Mouse (Mus musculus): ENCODE results near the gene Csnk1g1. TPM values are rescaled to one million over a fixed set of nuclear protein-coding genes. Genes with fewer than 3 reads are reported as not detected.

Gene Csnk1g1
- polyA plus RNA-seq (2014; fragmentation: Nextera tagmentation; extraction: Ambion mirVana) = 15.9 and 18.6 TPM in 2 replicates

DNA sequence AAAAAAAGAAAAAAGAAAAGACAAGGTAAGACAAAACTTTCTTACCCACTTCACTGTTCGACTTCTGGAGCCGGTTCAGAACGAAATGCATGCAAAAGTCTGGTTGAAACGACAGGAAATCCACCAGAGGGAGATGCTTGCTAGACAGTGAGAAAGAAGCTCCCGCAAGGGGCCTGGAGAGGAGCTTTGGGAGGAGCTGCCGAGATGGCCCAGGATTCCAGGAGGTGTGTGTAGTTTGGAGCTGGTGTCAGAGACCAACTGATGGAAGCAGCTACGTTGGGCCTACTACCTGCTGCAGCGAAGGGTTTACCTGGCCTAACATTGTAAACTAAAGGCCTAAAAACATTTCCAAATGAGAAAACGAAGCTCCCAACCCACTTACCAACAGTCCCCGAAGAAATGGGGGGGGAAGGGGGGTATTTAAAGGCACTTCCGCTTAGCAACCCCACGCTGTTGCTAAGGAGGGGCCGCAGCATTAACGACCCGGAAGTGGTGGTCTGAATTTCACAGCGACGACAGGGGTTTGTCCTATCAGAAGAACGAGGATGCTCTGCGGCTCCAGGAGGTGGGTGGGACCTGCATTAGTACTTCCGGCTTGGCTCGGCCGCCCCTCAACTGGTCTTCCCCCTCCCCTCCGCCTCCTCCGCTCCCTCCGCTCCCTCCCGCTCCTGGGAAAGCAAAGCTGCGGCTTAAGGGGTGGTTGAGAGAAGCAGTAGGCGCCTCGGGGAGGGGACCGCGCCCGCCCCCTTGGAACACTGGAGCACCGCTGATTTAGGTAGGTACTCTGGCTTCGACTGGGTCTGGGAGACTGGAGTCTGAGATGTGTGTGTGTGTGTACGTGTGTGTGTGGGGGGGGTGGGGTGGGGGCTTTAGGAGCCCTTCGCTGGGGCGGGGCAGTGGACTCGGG, at the start of gene Csnk1g1, which contains the start of gene Trip4:
TSS of gene Csnk1g1 (plus strand) at position 531 of the 907 bp plus-strand sequence.
TSS of gene Trip4 (minus strand) at position 401 of the 907 bp plus-strand sequence.
- ATAC-seq (ENCODE audit: insufficient number of reproducible peaks, low FRiP score, low TSS enrichment, low read depth) = peak; percentile 99
- peak within 1 kb of the TSS; percentile 78 for H3K4me3 ChIP-seq (ENCODE audit: low read depth, low read length)
- DNase-seq (ENCODE audit: low spot score) = peak; percentile 95
- peaks cover 4% of the 10 kb centered on the region; the same call in 1 of the 2 replicates for H3K36me3 ChIP-seq (ENCODE audit: control insufficient read depth, insufficient read depth, low read length)
- H3K9me3 ChIP-seq (ENCODE audit: control insufficient read depth, low read length) = no peaks in the 10 kb centered on the region
- H3K9ac ChIP-seq (ENCODE audit: low read length) = peak within 1 kb of the TSS; percentile 76
- no peaks in the 10 kb centered on the region for H3K27me3 ChIP-seq (ENCODE audit: control insufficient read depth, insufficient read depth, low read length)
- H3K4me1 ChIP-seq (ENCODE audit: control insufficient read depth, insufficient read depth, low read length) = no peaks in the 10 kb centered on the region
- peak within 1 kb of the TSS; percentile 83 for H3K4me2 ChIP-seq (ENCODE audit: low read depth, severe bottlenecking)
- WGBS = 2% methylated on average over 38 of the region's 38 CpGs
- H3K27ac ChIP-seq (replicated peaks; ENCODE audit: low read depth, low read length) = peak within 1 kb of the TSS; percentile 83

DNA sequence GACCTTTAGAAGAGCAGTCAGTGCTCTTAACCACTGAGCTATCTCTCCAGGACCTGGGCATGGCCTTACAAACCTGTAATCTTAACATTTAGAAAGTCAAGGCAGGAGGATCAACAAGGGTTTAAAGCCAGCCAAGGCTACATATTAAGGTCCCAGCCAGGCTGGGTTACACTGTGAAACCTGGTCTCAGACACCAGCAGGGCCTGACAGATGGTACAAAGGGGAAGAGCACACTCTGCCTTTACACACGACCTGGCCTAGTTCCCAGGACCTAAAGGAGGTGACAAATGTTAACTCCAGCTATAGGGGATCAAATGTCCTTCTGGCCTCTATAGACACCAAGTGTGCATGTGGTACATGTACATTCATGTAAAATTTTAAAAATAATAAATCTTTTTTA, 49.1 kb upstream of the Csnk1g1 start:
- Histone ChIP-seq H3K4me1 (ENCODE audit: control insufficient read depth, insufficient read depth, low read length) (no peaks in the 10 kb centered on the region), H3K9ac (ENCODE audit: low read length) (no peak overlapping the region), H3K27ac (replicated peaks; ENCODE audit: low read depth, low read length) (no peak overlapping the region), H3K27me3 (ENCODE audit: control insufficient read depth, insufficient read depth, low read length) (no peaks in the 10 kb centered on the region), H3K9me3 (ENCODE audit: control insufficient read depth, low read length) (no peaks in the 10 kb centered on the region), H3K4me3 (ENCODE audit: low read depth, low read length) (no peak overlapping the region), H3K36me3 (ENCODE audit: control insufficient read depth, insufficient read depth, low read length) (peaks cover 4% of the 10 kb centered on the region), H3K4me2 (ENCODE audit: low read depth, severe bottlenecking) (no peak overlapping the region)
- no peak for DNase-seq (ENCODE audit: low spot score)
- ATAC-seq (ENCODE audit: insufficient number of reproducible peaks, low FRiP score, low TSS enrichment, low read depth) = no peak
- WGBS = 44% methylated on average over 1 of the region's 1 CpGs

DNA sequence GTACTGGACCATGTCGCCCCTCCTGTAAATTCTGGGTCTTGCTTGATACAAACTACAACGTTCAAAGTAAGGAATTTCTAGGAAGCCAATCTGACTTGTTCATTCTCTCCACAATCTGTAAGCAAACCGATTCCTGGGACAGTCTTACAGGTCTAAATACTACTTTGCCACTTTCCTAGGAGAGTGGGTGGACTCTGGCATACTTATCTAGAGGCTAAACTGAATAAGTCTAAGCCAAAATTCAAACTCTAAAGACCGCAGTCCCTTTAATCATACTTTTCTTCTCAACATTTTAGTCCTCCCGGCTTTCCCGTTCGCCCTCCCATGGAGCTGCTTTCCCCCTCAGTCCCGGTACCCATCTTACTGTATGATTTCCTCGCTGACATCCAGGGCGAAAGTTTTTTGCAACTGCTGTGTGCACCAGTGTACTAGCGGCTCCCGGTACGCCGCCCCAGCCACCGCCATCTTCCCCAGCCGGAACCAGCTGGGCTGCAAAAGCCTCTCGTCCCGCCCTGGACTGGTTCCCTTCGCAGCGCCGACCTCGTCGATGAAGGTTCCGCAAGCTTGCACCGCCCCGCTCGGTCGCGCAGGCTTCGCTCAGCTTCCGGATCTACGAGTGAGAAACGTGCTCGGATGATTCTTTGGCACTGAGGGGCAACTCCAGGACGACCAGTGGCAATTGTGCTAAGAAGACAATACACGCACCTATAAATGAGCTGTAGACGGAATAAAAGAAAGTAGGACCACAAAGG, 24.0 kb upstream of the Csnk1g1 start:
- Histone ChIP-seq H3K36me3 (ENCODE audit: control insufficient read depth, insufficient read depth, low read length) (no peaks in the 10 kb centered on the region), H3K4me2 (ENCODE audit: low read depth, severe bottlenecking) (peak overlapping the region; percentile 60), H3K4me3 (ENCODE audit: low read depth, low read length) (peak overlapping the region; percentile 73), H3K9me3 (ENCODE audit: control insufficient read depth, low read length) (no peaks in the 10 kb centered on the region), H3K27me3 (ENCODE audit: control insufficient read depth, insufficient read depth, low read length) (no peaks in the 10 kb centered on the region), H3K27ac (replicated peaks; ENCODE audit: low read depth, low read length) (peak overlapping the region; percentile 38), H3K4me1 (ENCODE audit: control insufficient read depth, insufficient read depth, low read length) (no peaks in the 10 kb centered on the region), H3K9ac (ENCODE audit: low read length) (peak overlapping the region; percentile 72)
- WGBS = under 1% methylated on average over 37 of the region's 37 CpGs
- DNase-seq (ENCODE audit: low spot score) = peak; percentile 90
- peak; percentile 90 for ATAC-seq (ENCODE audit: insufficient number of reproducible peaks, low FRiP score, low TSS enrichment, low read depth)

DNA sequence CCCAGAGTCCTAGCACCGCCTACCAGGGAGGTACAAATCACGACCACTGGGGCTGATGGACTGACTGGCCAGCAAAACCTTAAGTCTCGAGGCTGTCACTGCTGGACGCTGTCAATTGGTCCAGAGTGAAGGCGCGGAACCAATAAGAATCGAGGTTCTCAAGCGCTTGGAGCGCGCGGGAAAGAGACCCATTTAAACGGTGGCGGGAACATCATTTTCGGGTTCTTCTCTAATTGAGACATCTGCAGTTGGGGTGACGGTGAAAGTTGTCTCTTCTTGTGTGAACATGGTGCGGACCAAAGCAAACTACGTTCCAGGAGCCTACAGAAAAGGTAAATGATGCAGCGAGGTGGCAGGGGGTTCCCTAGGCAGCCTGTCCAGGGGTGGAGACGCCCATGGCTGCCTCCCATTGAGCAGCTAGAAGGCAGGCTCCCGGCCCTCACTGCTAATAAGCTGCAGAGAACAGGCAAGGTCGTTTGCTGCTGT, 18.5 kb upstream of the Csnk1g1 start, which contains the start of gene Pclaf:
TSS of gene Pclaf (plus strand) at position 95 of the 486 bp plus-strand sequence.
- Histone ChIP-seq H3K36me3 (ENCODE audit: control insufficient read depth, insufficient read depth, low read length) (peaks cover 12% of the 10 kb centered on the region; the same call in 1 of the 2 replicates), H3K4me1 (ENCODE audit: control insufficient read depth, insufficient read depth, low read length) (no peaks in the 10 kb centered on the region), H3K4me3 (ENCODE audit: low read depth, low read length) (peak within 1 kb of the TSS; percentile 75), H3K27ac (replicated peaks; ENCODE audit: low read depth, low read length) (peak within 1 kb of the TSS; percentile 59), H3K27me3 (ENCODE audit: control insufficient read depth, insufficient read depth, low read length) (no peaks in the 10 kb centered on the region), H3K4me2 (ENCODE audit: low read depth, severe bottlenecking) (peak within 1 kb of the TSS; percentile 75), H3K9ac (ENCODE audit: low read length) (peak within 1 kb of the TSS; percentile 92), H3K9me3 (ENCODE audit: control insufficient read depth, low read length) (no peaks in the 10 kb centered on the region)
- peak; percentile 86 for DNase-seq (ENCODE audit: low spot score)
- ATAC-seq (ENCODE audit: insufficient number of reproducible peaks, low FRiP score, low TSS enrichment, low read depth) = peak; percentile 96
- under 1% methylated on average over 21 of the region's 21 CpGs for WGBS

DNA sequence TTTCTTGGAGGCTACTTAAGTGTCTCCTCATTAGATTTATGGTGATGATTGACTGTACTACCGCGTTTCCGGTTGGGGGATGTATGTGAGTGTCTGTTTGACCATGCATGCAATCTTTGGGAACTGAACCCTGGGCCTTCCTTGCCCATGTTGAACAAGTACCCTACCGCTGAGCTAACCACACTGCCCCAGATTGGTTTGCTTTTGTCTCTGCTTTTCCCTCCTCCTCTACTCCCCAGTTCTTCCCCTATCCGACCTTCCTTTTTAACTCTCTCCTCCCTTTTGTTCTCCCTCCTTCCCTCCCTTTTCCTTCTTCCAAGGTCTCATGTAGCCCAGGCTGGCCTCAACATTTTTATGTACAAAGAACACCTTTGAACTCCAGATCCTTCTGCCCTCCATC, 17.6 kb upstream of the Csnk1g1 start:
- H3K36me3 ChIP-seq (ENCODE audit: control insufficient read depth, insufficient read depth, low read length) = peaks cover 12% of the 10 kb centered on the region; the same call in 1 of the 2 replicates
- no peak for ATAC-seq (ENCODE audit: insufficient number of reproducible peaks, low FRiP score, low TSS enrichment, low read depth)
- H3K27me3 ChIP-seq (ENCODE audit: control insufficient read depth, insufficient read depth, low read length) = no peaks in the 10 kb centered on the region
- peak overlapping the region; percentile 75 for H3K4me3 ChIP-seq (ENCODE audit: low read depth, low read length)
- WGBS = 4% methylated on average over 5 of the region's 5 CpGs
- H3K4me1 ChIP-seq (ENCODE audit: control insufficient read depth, insufficient read depth, low read length) = no peaks in the 10 kb centered on the region
- H3K9ac ChIP-seq (ENCODE audit: low read length) = peak overlapping the region; percentile 92
- peak overlapping the region; percentile 75 for H3K4me2 ChIP-seq (ENCODE audit: low read depth, severe bottlenecking)
- no peak overlapping the region for H3K27ac ChIP-seq (replicated peaks; ENCODE audit: low read depth, low read length)
- peak; percentile 42 for DNase-seq (ENCODE audit: low spot score)
- H3K9me3 ChIP-seq (ENCODE audit: control insufficient read depth, low read length) = no peaks in the 10 kb centered on the region

DNA sequence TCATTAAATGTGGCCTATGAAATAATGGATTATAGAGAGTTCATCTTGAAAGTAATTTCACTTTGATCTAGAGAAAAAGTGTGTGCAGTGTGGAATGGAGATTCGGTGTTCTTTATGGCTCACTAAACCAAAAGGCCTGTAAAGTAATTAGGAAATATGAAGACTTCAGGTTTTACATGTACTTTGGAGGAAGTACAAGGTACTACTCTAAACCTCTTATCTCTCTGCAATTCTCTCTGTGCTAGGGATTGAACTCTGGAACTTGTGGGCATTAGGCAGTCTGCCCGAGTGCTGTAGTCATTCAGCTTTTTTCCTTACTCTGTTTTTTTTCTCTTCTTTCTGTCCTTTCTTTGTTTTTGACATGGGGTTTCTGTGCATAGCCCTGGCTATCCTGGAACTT, 11.7 kb upstream of the Csnk1g1 start:
- Histone ChIP-seq H3K4me3 (ENCODE audit: low read depth, low read length) (no peak overlapping the region), H3K4me1 (ENCODE audit: control insufficient read depth, insufficient read depth, low read length) (no peaks in the 10 kb centered on the region), H3K9me3 (ENCODE audit: control insufficient read depth, low read length) (no peaks in the 10 kb centered on the region), H3K27me3 (ENCODE audit: control insufficient read depth, insufficient read depth, low read length) (no peaks in the 10 kb centered on the region), H3K4me2 (ENCODE audit: low read depth, severe bottlenecking) (no peak overlapping the region), H3K27ac (replicated peaks; ENCODE audit: low read depth, low read length) (no peak overlapping the region), H3K9ac (ENCODE audit: low read length) (no peak overlapping the region), H3K36me3 (ENCODE audit: control insufficient read depth, insufficient read depth, low read length) (peaks cover 17% of the 10 kb centered on the region; the same call in 1 of the 2 replicates)
- 91% methylated on average over 2 of the region's 2 CpGs for WGBS
- DNase-seq (ENCODE audit: low spot score) = no peak
- ATAC-seq (ENCODE audit: insufficient number of reproducible peaks, low FRiP score, low TSS enrichment, low read depth) = no peak

DNA sequence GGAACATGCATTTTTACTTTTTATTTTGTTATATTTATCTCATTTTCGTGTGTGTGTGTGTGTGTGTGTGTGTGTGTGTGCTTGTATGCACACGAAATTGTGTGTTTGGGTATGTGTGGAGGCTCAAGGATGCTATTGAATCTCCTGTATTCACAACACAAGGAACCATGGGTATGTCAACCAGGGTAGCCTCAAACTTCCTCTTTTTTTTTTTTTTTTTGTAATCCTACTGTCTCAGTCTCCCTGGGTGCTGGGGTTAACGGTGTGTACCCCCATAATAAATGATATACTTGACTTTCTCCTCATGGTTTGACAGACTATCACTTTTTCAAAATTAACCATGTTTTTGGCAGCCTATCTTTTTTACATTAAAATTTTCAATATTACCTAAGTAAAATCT, 5.8 kb upstream of the Csnk1g1 start:
- Histone ChIP-seq H3K4me1 (ENCODE audit: control insufficient read depth, insufficient read depth, low read length) (no peaks in the 10 kb centered on the region), H3K9ac (ENCODE audit: low read length) (no peak overlapping the region), H3K27ac (replicated peaks; ENCODE audit: low read depth, low read length) (no peak overlapping the region), H3K27me3 (ENCODE audit: control insufficient read depth, insufficient read depth, low read length) (no peaks in the 10 kb centered on the region), H3K4me3 (ENCODE audit: low read depth, low read length) (no peak overlapping the region), H3K36me3 (ENCODE audit: control insufficient read depth, insufficient read depth, low read length) (peaks cover 11% of the 10 kb centered on the region; the same call in 1 of the 2 replicates), H3K9me3 (ENCODE audit: control insufficient read depth, low read length) (no peaks in the 10 kb centered on the region), H3K4me2 (ENCODE audit: low read depth, severe bottlenecking) (no peak overlapping the region)
- DNase-seq (ENCODE audit: low spot score) (no peak), ATAC-seq (ENCODE audit: insufficient number of reproducible peaks, low FRiP score, low TSS enrichment, low read depth) (no peak)
- 98% methylated on average over 3 of the region's 3 CpGs for WGBS

DNA sequence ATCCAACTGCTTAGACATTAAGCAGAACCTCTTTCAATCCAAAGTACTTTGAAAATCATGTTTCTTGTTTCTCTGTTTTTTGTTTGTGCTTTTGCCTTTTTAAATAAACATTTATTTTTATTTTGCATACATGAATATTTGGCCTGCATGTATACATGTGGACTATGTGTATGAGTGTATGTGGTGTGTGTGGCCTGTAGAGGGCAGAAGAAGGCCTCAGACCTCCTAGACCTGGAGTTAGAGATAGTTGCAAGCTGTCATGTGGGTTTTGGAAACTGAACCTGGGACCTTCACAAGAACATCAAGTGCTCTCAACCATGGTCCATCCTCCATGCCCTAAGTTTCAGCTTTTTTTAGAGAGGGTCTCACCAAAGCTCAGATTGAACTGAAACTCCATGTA, 5.3 kb upstream of the Csnk1g1 start:
- no peaks in the 10 kb centered on the region for H3K9me3 ChIP-seq (ENCODE audit: control insufficient read depth, low read length)
- no peak overlapping the region for H3K27ac ChIP-seq (replicated peaks; ENCODE audit: low read depth, low read length)
- no peak overlapping the region for H3K4me3 ChIP-seq (ENCODE audit: low read depth, low read length)
- H3K4me1 ChIP-seq (ENCODE audit: control insufficient read depth, insufficient read depth, low read length) = no peaks in the 10 kb centered on the region
- H3K9ac ChIP-seq (ENCODE audit: low read length) = no peak overlapping the region
- H3K4me2 ChIP-seq (ENCODE audit: low read depth, severe bottlenecking) = no peak overlapping the region
- H3K36me3 ChIP-seq (ENCODE audit: control insufficient read depth, insufficient read depth, low read length) = peaks cover 11% of the 10 kb centered on the region; the same call in 1 of the 2 replicates
- DNase-seq (ENCODE audit: low spot score) = no peak
- no peaks in the 10 kb centered on the region for H3K27me3 ChIP-seq (ENCODE audit: control insufficient read depth, insufficient read depth, low read length)
- ATAC-seq (ENCODE audit: insufficient number of reproducible peaks, low FRiP score, low TSS enrichment, low read depth) = no peak
